Mouse (Mus musculus) liver, embryonic 14.5 days (tissue): ENCODE measurements around the gene Gzme.

Experiments used
- CTCF ChIP-seq: IDR thresholded peaks from 2 replicates; pipeline ENCODE4 v1.5.1; 2016; ENCODE audit warnings: antibody characterized with exemption, low read depth, control low read depth
- EP300 ChIP-seq: IDR thresholded peaks from 2 replicates; pipeline ENCODE4 v1.6.1; 2016; ENCODE audit warnings: antibody characterized with exemption, low read depth

GRCm38 (mm10) chr14:56086711-56087110 is 33.7 kb downstream of the Gzme start:
- TF ChIP-seq EP300, result no peak
- TF ChIP-seq CTCF, result no peak
